Mouse (Mus musculus) lung, adult 2 months (tissue): ENCODE measurements around the gene Rab13. TPM values are rescaled to one million over a fixed set of nuclear protein-coding genes. Genes with fewer than 3 reads are reported as not detected.

ENCODE experiments used
- DNase-seq: peaks from one replicate; pipeline ENCODE4 v3.0.0; 2022
- H3K4me1 ChIP-seq: fragments of 200-500 bp; 2 replicates; pipeline ENCODE4 v1.6.1; 2011; ENCODE audit warnings: low read length; ENCODE audit not compliant: control insufficient read depth, insufficient read depth
- H3K4me3 ChIP-seq: fragments of 200-500 bp; replicated peaks from 2 replicates; pipeline ENCODE3; 2011; ENCODE audit warnings: low read depth, mild to moderate bottlenecking, control low read depth, low read length; ENCODE audit errors: extremely low read depth
- CTCF ChIP-seq: fragments of 200-500 bp; IDR thresholded peaks from 2 replicates; pipeline ENCODE4 v1.5.1; 2011; ENCODE audit warnings: mild to moderate bottlenecking, low read length, control low read depth; ENCODE audit not compliant: insufficient read depth
- POLR2A ChIP-seq: fragments of 200-500 bp; IDR thresholded peaks from 2 replicates; pipeline ENCODE4 v1.6.1; 2011; ENCODE audit warnings: low read depth, mild to moderate bottlenecking, control low read depth, low read length, borderline replicate concordance; ENCODE audit errors: extremely low read depth
- WGBS: fragments of 180-500 bp; shearing (Covaris S2); methylation state at CpG from one replicate; pipeline ENCODE4 v1.1.7; 2018; 5-methylcytosine and 5-hydroxymethylcytosine counted together
- polyA plus RNA-seq: library from polyadenylated mRNA; depleted of rRNA; stranded (reverse); fragments of >200 nt; gene quantifications from 2 replicates; pipeline ENCODE4 v1.2.3, GENCODE M21; 2012

Rab13 gene
- polyA plus RNA-seq, 1 experiment = 5.8 TPM

DNA sequence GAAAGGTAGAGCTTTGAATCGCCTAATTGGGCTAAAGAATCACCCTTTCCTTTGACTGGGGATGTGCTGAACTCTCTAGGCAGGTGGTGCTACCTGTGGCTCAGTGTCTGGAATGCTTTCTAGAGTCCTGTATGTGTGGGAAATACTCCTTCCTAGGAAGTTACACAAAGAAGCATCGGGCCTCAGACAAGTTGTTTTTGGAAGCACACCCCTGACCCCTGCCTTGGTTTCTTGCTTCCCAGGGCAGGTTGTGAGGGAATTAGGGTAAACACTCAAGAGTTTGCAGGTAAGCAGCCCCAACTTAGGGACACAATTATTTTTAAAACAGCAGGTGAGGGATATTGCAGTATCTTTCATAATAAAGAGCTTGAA is 41.7 kb downstream of the Rab13 start:
- 1% methylated on average over 2 of the region's 2 CpGs for WGBS
- no peak for TF ChIP-seq CTCF
- no peak for TF ChIP-seq POLR2A
- Histone ChIP-seq H3K4me3 (peak overlapping the region; percentile 91), H3K4me1 (peaks cover 4% of the 10 kb centered on the region)
- DNase-seq = no peak

DNA sequence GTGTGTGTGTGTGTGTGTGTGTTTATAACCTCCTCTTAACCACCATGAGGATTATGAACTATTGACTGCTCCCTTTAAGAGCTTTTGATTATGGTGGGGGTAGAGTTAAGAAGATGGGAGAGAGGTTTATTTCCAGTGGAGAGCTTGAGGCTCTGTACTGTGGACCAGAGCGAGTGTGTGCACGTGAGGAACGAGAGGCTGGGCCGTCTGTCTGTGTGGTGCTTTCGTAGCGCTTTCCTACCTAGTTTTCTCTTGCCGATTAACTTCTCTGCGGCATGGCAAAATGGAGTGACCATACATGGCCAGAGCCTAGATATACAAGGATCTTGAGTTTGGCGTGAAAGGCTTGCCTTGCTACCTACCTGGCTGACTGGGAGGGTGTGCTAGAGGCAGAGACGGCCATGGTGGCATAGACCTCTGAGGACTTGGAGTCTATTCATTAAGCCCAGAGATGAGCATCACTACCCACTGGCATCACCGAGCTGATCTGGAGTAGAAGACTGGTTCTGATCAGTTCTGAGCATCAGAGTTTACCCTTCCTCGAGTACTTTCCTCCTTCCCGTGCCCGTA is 42.4 kb downstream of the Rab13 start:
- WGBS = 89% methylated on average over 14 of the region's 14 CpGs
- Histone ChIP-seq H3K4me3 (no peak overlapping the region), H3K4me1 (peaks cover 4% of the 10 kb centered on the region)
- no peak for DNase-seq
- TF ChIP-seq POLR2A = no peak
- TF ChIP-seq CTCF = no peak

DNA sequence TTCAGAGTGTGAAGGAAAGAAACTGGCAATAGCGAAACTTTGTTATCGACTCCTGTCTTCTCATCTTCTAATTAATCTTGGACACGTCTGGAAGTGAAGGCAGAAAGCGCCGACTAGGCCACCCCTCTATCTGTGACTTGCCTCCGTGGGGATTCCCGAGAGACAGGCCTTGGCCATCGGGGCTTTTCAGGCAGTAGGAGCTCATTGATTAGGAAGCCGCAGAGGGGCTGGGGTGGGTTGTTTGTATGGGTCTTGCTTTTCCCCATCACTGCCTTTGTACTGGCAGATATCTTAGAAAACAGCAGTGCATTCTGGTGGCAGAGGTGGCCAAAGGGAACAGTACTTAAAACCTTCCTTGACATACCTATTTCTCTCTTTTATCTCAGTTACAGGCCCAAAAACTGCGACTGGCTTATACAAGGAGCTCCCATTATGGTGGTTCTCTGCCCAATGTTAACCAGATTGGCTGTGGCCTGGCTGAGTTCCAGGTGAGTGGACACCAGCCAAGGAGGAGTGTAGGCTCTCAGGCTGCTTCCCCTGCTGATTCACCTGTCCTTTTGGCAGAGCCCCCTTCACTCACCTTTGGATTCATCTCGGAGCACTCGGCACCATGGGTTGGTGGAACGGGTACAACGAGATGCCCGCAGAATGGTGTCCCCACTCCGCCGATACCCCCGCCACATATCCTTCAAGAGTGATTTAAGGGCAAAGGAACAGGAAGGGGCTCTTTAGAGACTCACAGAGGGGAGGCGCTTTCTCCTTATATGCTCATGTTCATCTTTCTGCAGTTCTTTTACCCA is 43.4 kb downstream of the Rab13 start:
- H3K4me1 ChIP-seq = peaks cover 4% of the 10 kb centered on the region
- no peak overlapping the region for H3K4me3 ChIP-seq
- 85% methylated on average over 19 of the region's 19 CpGs for WGBS
- DNase-seq = no peak
- no peak for TF ChIP-seq POLR2A
- TF ChIP-seq CTCF = no peak

DNA sequence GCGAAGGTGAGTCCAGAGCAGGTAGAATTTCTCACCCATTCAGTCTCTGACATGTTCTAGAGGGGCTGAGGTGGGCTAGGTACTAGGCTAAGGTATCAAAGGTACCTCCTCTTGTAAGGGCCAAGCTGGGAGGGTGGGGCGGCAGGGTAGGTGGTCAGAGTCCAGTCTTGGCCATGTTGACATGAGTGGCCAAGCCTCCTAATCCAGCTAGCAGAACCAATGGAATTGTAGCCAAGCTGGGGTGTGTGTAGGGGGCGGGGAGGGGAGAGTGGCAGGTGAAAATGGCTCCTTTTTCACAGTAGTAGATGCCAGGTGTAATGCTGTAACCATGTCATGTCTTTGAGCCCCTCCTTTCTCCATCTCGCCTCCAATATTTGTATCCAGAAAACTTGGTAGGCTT is 45.0 kb downstream of the Rab13 start:
- Histone ChIP-seq H3K4me1 (peaks cover 4% of the 10 kb centered on the region), H3K4me3 (no peak overlapping the region)
- no peak for TF ChIP-seq CTCF
- no peak for TF ChIP-seq POLR2A
- WGBS = 98% methylated on average over 4 of the region's 4 CpGs
- DNase-seq = no peak

DNA sequence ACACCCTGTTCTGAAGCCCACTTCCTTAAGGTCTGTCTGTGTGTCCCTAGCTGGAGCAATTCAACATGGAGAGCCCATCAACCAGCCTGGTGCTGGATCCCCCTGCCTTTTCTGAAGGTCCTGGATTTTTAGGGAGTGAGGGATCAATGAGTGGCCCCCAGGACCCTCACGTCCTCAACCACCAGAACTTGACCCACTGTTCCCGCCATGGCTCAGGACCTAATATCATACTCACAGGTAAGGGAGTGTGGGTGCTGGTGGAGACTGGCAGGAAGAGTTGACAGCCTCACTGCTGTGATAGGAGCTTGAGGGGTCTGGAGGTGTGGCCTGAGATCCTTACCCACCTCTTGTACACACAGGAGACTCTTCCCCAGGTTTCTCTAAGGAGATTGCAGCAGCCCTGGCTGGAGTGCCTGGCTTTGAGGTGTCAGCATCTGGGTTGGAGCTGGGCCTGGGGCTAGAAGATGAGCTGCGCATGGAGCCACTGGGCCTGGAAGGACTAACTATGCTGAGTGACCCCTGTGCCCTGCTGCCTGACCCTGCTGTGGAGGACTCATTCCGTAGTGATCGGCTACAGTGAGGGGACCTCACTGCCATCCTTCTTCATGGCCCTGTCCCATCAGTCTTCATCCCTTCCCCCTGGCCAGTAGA is 49.8 kb downstream of the Rab13 start:
- no peak for DNase-seq
- Histone ChIP-seq H3K4me1 (peaks cover 4% of the 10 kb centered on the region), H3K4me3 (no peak overlapping the region)
- TF ChIP-seq CTCF (no peak), POLR2A (no peak)
- 95% methylated on average over 5 of the region's 5 CpGs for WGBS

DNA sequence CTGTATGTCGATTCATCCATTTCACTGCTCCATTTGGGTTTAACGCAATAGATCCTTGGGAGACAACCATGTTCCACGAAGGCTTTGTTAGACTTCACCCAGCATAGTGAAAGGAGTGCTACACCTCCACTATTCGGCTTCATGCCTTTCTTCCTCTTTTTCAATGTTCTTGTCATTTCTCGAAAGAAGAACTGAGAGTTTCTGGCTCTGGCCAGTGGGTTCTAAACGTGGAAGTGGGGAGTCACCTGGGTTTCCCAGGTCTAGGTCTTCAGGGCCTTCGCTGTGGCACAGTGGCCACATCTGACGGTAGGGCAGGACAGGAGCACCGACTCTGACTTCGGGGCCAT is 51.2 kb downstream of the Rab13 start:
- H3K4me3 ChIP-seq = peak overlapping the region; percentile 47
- H3K4me1 ChIP-seq = peaks cover 4% of the 10 kb centered on the region
- TF ChIP-seq CTCF (no peak), POLR2A (no peak)
- 28% methylated on average over 10 of the region's 10 CpGs for WGBS
- DNase-seq = no peak

DNA sequence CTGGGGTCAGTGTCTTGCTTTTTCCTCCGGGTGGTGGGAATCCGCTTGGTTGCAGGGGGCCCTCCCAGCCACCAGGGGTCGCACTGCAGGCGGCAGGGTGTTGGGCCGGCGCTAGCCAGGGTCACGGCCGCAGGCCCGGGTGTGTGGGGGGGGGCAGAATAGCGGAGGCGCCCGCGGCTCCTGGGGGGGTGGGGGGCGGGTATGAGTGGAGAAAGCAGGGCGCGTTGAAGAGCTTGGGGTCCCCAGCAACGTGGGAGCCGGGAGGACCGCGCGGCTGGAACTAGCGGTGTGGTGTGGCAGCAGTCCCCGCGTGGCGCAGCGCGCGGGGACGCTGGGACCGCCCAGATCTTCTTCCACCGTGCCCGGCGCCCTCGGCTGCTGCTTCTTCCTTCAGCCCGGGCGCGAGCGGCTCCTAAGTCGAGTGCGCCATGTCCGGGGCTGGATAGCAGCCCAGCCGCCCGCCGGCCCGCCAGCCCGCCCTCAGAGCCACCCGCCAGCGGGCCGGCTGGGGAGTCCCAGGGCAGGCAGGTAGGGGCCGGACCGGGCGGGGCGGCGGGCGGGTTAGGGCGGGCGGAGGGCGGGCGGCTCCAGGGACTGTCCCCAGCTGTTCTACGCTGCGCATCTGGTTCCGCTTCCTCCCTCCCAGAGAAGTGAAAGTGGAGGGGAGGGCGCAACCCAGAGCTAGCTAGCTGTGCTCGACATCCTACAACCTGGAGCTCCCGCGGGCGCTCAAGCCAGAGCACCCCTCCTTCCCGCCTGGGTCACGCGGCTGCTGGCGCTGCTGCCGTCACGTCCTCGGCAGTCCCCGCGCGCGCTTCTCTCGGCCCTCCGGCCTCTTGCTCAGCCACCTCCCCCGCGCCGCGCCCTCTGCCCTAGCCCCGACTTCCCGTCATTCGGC is 51.8 kb downstream of the Rab13 start, which contains the start of gene Dennd4b:
Gene Dennd4b (plus strand): TSS at position 152 of the 898 bp plus-strand sequence.
- under 1% methylated on average over 79 of the region's 87 CpGs for WGBS
- peak; percentile 87; the same call in 1 of the 2 replicates for TF ChIP-seq POLR2A
- peak; percentile 63 for TF ChIP-seq CTCF
- Histone ChIP-seq H3K4me3 (peak within 1 kb of the TSS; percentile 76), H3K4me1 (peaks cover 4% of the 10 kb centered on the region)
- peak; percentile 92 for DNase-seq

DNA sequence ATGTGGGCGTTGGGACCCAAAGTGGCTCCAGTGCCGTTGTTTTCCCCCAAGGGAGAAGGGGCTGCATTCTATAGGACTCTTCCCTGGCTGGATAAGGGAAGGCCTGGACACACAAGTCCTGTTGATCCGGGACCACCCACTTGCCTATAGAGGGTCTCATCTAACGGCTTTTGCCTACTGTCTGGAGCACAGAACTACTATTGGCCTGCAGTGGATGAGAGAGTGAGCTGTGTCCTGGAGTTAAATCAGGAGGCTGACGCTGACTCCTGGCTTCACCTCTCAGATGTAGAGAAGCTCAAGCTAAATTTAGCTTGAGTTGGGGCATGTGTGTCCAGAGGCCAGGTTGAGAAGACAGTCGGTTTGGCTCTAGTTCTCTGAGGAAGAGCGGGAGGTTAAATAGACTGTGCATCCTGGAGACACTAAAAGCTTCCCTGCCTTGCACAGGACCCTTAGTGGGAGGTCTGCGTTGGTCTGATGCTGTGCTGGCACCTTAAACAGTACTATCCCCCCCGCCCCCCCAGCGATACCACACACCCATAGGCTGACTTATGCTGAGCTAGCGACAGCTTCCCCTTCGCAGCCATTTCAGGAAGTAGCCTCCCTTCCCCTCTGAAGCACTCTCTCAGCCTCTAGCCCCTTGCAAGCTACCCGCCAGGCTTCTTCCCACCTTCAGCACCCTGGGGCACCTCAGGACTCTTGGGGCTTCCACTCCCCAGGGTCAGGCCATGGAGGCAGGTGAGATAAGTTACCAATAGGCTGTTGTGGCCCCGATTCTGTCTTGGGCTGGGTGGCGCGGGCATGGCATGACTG is 52.6 kb downstream of the Rab13 start:
- no peak for DNase-seq
- 20% methylated on average over 16 of the region's 16 CpGs for WGBS
- peak overlapping the region; percentile 76 for H3K4me3 ChIP-seq
- TF ChIP-seq CTCF = no peak
- peak; percentile 42; the same call in 1 of the 2 replicates for TF ChIP-seq POLR2A
- H3K4me1 ChIP-seq = peaks cover 4% of the 10 kb centered on the region
